Mouse (Mus musculus) hindbrain, embryonic 12.5 days (tissue): Measurements from ENCODE around the gene Zfp874b. TPM values are rescaled to one million over a fixed set of nuclear protein-coding genes. Genes with fewer than 3 reads are reported as not detected.
A peak's percentile ranks its signal among the peaks of the same experiment; 100 is the strongest.
"Not testable (repeated sequence)": the region's sequence is repeated elsewhere in the genome, so short reads cannot be mapped to it uniquely, and the experiment has no call there.

Experiments used
- ATAC-seq: fragments of 200-750 bp; cut with Nextera tagmentation; 2 replicates; pipeline ENCODE4 v1.8.0; 2017; ENCODE audit warnings: moderate TSS enrichment; ENCODE audit not compliant: low FRiP score
- H3K27ac ChIP-seq: fragments of 300-500 bp; sonication (generic); 2 replicates; pipeline ENCODE4 v1.5.1; 2016; ENCODE audit warnings: mild to moderate bottlenecking
- H3K27me3 ChIP-seq: fragments of 300-500 bp; sonication (generic); 2 replicates; pipeline ENCODE4 v1.6.1; 2016; ENCODE audit warnings: mild to moderate bottlenecking
- H3K36me3 ChIP-seq: fragments of 300-500 bp; sonication (generic); 2 replicates; pipeline ENCODE4 v1.6.1; 2016; ENCODE audit warnings: mild to moderate bottlenecking
- H3K4me1 ChIP-seq: fragments of 300-500 bp; sonication (generic); 2 replicates; pipeline ENCODE4 v1.6.1; 2016
- H3K4me2 ChIP-seq: fragments of 300-500 bp; sonication (generic); replicated peaks from 2 replicates; pipeline ENCODE4 v1.6.1; 2016; ENCODE audit warnings: mild to moderate bottlenecking
- H3K4me3 ChIP-seq: fragments of 300-500 bp; sonication (generic); 2 replicates; pipeline ENCODE4 v1.5.1; 2016; ENCODE audit warnings: mild to moderate bottlenecking
- H3K9ac ChIP-seq: fragments of 300-500 bp; sonication (generic); 2 replicates; pipeline ENCODE4 v1.6.1; 2016; ENCODE audit warnings: mild to moderate bottlenecking, moderate library complexity
- H3K9me3 ChIP-seq: fragments of 300-500 bp; sonication (generic); replicated peaks from 2 replicates; pipeline ENCODE4 v1.6.1; 2016; ENCODE audit warnings: mild to moderate bottlenecking
- WGBS: fragments of 180-500 bp; shearing (Covaris S2); methylation state at CpG from one replicate; pipeline ENCODE4 v1.1.7; 2016; 5-methylcytosine and 5-hydroxymethylcytosine counted together
- polyA plus RNA-seq: library from polyadenylated mRNA; unstranded; fragments of >200 nt; fragmentation: Nextera tagmentation; extraction: Ambion mirVana; gene quantifications from 2 replicates; pipeline ENCODE4 v1.2.1, GENCODE M21; 2016

Zfp874b gene
- polyA plus RNA-seq, 1 experiment from 2014 or later: 2.1 TPM

DNA sequence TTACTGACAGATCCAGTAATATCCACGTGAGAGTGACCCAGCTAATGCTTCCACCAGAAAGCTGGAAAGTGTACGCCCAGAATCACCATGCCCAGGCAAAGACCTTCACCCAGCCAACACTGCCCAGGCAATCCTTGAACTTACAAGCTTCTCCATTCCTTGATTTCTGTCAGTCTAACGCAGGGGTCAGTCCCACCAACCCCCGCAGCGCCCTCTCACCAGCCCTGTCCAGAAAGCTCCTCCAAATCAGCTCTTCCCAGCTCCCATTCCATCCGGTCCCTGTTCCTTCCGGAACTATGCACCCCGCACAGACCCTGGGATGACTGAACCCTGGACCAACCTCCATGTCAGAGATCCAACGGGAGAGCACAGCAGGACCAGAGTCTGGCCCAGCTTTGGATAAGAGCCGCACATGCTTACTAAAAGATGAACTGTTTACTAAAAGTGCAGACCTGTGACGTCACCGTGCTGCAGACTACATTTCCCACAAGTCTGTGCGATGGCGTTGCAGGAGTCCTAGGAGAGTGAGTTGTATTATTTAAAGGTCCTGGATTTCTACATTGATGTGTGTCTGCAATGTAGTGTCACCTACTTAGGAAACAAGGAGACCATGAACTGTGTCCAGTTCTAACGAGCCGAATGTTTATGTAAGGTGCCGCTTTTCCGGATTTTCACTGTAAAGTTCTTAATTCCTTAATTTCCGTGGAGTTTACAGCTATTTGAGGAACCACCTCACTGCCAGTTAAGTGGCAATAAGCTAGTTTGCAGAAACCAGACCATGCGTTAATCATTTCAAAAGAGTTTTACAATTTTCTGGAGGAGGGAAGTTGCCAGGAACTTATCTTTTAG lies 32.7 kb downstream of the Zfp874b start, which contains the start of gene Zfp874a:
Gene Zfp874a, minus strand, starts transcription at position 453 of the 849 bp plus-strand sequence.
- 1% methylated on average over 20 of the region's 20 CpGs for WGBS

GRCm38 (mm10) chr13:67437095-67437494 lies 47.0 kb downstream of the Zfp874b start:
- not testable (repeated sequence) for ATAC-seq, H3K4me1 ChIP-seq, H3K27me3 ChIP-seq, H3K9me3 ChIP-seq, H3K4me2 ChIP-seq, H3K4me3 ChIP-seq, H3K9ac ChIP-seq, H3K27ac ChIP-seq, H3K36me3 ChIP-seq
- 88% methylated on average over 1 of the region's 3 CpGs for WGBS

More for the DNA sequence above, 32.7 kb downstream of the Zfp874b start, which contains the start of gene Zfp874a:
- peak within 1 kb of the TSS; percentile 77 for H3K4me2 ChIP-seq
- H3K4me3 ChIP-seq: peak within 1 kb of the TSS; percentile 53
- 0 out of 2 replicates have a peak, but pooled peaks cover 3% of the 10 kb centered on the region for H3K36me3 ChIP-seq
- H3K9ac ChIP-seq: peak within 1 kb of the TSS; percentile 60
- no peaks in the 10 kb centered on the region for H3K27me3 ChIP-seq
- no peak within 1 kb of the TSS for H3K27ac ChIP-seq
- peak; percentile 97 for ATAC-seq
- no peaks in the 10 kb centered on the region for H3K4me1 ChIP-seq
- H3K9me3 ChIP-seq: no peaks in the 10 kb centered on the region

DNA sequence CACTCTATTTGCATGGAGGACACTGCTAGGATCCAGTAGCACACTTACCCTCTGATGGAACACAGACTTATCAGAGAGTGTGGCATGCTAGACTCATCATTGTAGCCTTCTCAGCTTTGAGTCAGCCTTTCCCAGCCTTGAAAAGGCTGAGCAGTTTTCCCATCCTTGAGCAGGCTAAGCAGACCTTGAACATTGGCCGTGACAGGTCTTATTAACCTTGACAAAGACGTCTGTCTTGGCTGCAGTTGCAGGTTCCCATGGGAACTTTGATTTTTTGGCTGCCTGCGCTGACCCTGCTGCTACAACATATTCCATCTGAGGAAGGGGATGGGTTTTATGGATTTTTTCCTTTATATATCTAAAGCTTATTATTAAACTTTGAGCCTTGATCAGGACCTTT lies 55.9 kb downstream of the Zfp874b start:
- WGBS: 73% methylated on average over 3 of the region's 3 CpGs
- Histone ChIP-seq H3K27me3 (no peaks in the 10 kb centered on the region), H3K27ac (no peak overlapping the region), H3K9me3 (no peaks in the 10 kb centered on the region), H3K9ac (no peak overlapping the region), H3K36me3 (no peaks in the 10 kb centered on the region), H3K4me3 (no peak overlapping the region), H3K4me2 (no peak overlapping the region), H3K4me1 (no peaks in the 10 kb centered on the region)
- no peak for ATAC-seq

GRCm38 (mm10) chr13:67425699-67426098 lies 58.4 kb downstream of the Zfp874b start:
- not testable (repeated sequence) for H3K36me3 ChIP-seq, H3K4me3 ChIP-seq, H3K27me3 ChIP-seq, H3K9me3 ChIP-seq, H3K4me1 ChIP-seq, H3K4me2 ChIP-seq, H3K27ac ChIP-seq, H3K9ac ChIP-seq, ATAC-seq

DNA sequence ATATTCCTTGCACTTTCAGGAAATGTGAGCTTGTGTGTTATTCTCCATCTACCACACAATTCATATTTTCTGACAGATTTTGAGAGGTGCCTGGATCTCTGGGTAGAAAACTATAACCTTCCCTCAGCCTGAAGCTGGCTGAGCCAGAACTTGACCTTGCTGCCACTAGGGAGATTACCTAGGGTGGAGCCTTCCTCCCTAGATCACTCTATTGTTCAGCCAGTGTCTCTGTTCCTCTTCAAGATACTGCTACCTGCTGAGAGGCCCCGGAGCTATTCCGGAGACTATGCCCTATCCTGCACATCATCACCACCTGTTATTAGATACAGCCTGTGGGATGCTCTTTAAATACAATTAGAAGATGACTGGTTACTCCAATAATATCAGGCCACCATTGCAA lies 61.5 kb downstream of the Zfp874b start:
- H3K27ac ChIP-seq, H3K36me3 ChIP-seq, H3K4me2 ChIP-seq, ATAC-seq, H3K9ac ChIP-seq, H3K4me3 ChIP-seq, H3K27me3 ChIP-seq, H3K9me3 ChIP-seq, H3K4me1 ChIP-seq: not testable (repeated sequence)
- WGBS: 92% methylated on average over 2 of the region's 2 CpGs

Other genes with a start within 250 kb of the Zfp874b start
- 3.8 and 4.6 TPM in 2 replicates for gene Zfp458, start 205.8 kb downstream of the Zfp874b start, polyA plus RNA-seq
- gene Zfp457, start 177.8 kb downstream of the Zfp874b start, polyA plus RNA-seq: 0.50 and 0.85 TPM in 2 replicates
- 1.7 and 1.8 TPM in 2 replicates for gene Zfp595, start 151.7 kb downstream of the Zfp874b start, polyA plus RNA-seq
- gene Gm28044, start 123.7 kb downstream of the Zfp874b start, polyA plus RNA-seq: not detected in 2 replicates
- gene Zfp953, start 123.7 kb downstream of the Zfp874b start, polyA plus RNA-seq: 0.72 and 0.98 TPM in 2 replicates
- gene Gm28041, start 108.5 kb downstream of the Zfp874b start, polyA plus RNA-seq: not detected in 2 replicates
- 0.83 and 0.94 TPM in 2 replicates for gene Zfp456, start 108.4 kb downstream of the Zfp874b start, polyA plus RNA-seq
- gene Zfp429, start 84.4 kb downstream of the Zfp874b start, polyA plus RNA-seq: 4.6 and 4.9 TPM in 2 replicates
- gene Zfp459, start 62.8 kb downstream of the Zfp874b start, polyA plus RNA-seq: 1.0 and 1.3 TPM in 2 replicates
- gene Zfp874a, start 32.6 kb downstream of the Zfp874b start, polyA plus RNA-seq: 7.1 and 8.3 TPM in 2 replicates
- 17.8 and 18.0 TPM in 2 replicates for gene Zfp58, start 16.3 kb upstream of the Zfp874b start, polyA plus RNA-seq
- gene Gm26965, start 41.9 kb upstream of the Zfp874b start, polyA plus RNA-seq: not detected in 2 replicates
- 32.4 and 32.8 TPM in 2 replicates for gene Zfp87, start 41.9 kb upstream of the Zfp874b start, polyA plus RNA-seq
- gene Zfp748, start 69.6 kb upstream of the Zfp874b start, polyA plus RNA-seq: 16.6 and 18.3 TPM in 2 replicates
- 4.6 and 5.1 TPM in 2 replicates for gene Zfp729b, start 125.4 kb upstream of the Zfp874b start, polyA plus RNA-seq
- gene Gm49345, start 153.5 kb upstream of the Zfp874b start, polyA plus RNA-seq: not detected in 2 replicates
- 2.9 and 3.7 TPM in 2 replicates for gene Zfp729a, start 153.5 kb upstream of the Zfp874b start, polyA plus RNA-seq
- 14.2 and 16.5 TPM in 2 replicates for gene Zfp738, start 202.8 kb upstream of the Zfp874b start, polyA plus RNA-seq
- gene Zfp65, start 244.9 kb upstream of the Zfp874b start, polyA plus RNA-seq: 8.2 and 9.1 TPM in 2 replicates